Mouse (Mus musculus): ENCODE measurements around the gene Prkaa2. TPM values are rescaled to one million over a fixed set of nuclear protein-coding genes. Genes with fewer than 3 reads are reported as not detected.

Prkaa2 gene
- 10 to 100 TPM; 19.1 to 21.2 (median 20.1) TPM for total RNA-seq (2022)

- peak; percentile 51 to 70 for DNase-seq (ENCODE audit: low spot score in 2 of 2)
These were observed at the start of gene Prkaa2 for GRCm38 (mm10) chr4:105109199-105109989. Gene Prkaa2 (minus strand): TSS chr4:105109890.

- DNase-seq (ENCODE audit: low spot score in 2 of 2) = no peak
These were observed 49.8 kb upstream of the Prkaa2 start for GRCm38 (mm10) chr4:105159531-105159870.

GRCm38 (mm10) chr4:105158651-105159530 lies 49.2 kb upstream of the Prkaa2 start:
- no peak for DNase-seq (ENCODE audit: low spot score in 2 of 2)

GRCm38 (mm10) chr4:105158169-105158555 lies 48.5 kb upstream of the Prkaa2 start:
- peak; percentile 53 to 63 for DNase-seq (ENCODE audit: low spot score in 2 of 2)

GRCm38 (mm10) chr4:105157276-105158168 lies 47.8 kb upstream of the Prkaa2 start, which contains the start of gene Plpp3:
Gene Plpp3 (plus strand): TSS chr4:105157347.
- peak; percentile 83 to 84 for DNase-seq (ENCODE audit: low spot score in 2 of 2)

GRCm38 (mm10) chr4:105156955-105157275 lies 47.2 kb upstream of the Prkaa2 start:
- no peak for DNase-seq (ENCODE audit: low spot score in 2 of 2)

GRCm38 (mm10) chr4:105156281-105156680 lies 46.6 kb upstream of the Prkaa2 start:
- no peak for DNase-seq (ENCODE audit: low spot score in 2 of 2)

- no peak for DNase-seq (ENCODE audit: low spot score in 2 of 2)
These were observed 43.5 kb upstream of the Prkaa2 start for GRCm38 (mm10) chr4:105153227-105153626.

GRCm38 (mm10) chr4:105151911-105152690 lies 42.4 kb upstream of the Prkaa2 start:
- DNase-seq (ENCODE audit: low spot score in 2 of 2) = peak; percentile 68 to 83

- no peak for DNase-seq (ENCODE audit: low spot score in 2 of 2)
These were observed 39.8 kb upstream of the Prkaa2 start for GRCm38 (mm10) chr4:105149492-105149891.

GRCm38 (mm10) chr4:105133350-105134050 lies 23.8 kb upstream of the Prkaa2 start:
- DNase-seq (ENCODE audit: low spot score in 2 of 2) = no peak

- no peak for DNase-seq (ENCODE audit: low spot score in 2 of 2)
These were observed 22.1 kb upstream of the Prkaa2 start for GRCm38 (mm10) chr4:105131756-105132314.

GRCm38 (mm10) chr4:105129212-105129611 lies 19.5 kb upstream of the Prkaa2 start:
- DNase-seq (ENCODE audit: low spot score in 2 of 2) = no peak

- DNase-seq (ENCODE audit: low spot score in 2 of 2) = peak in 1 of 2 experiments; percentile 57
These were observed 12.7 kb upstream of the Prkaa2 start for GRCm38 (mm10) chr4:105122429-105122828.

- peak; percentile 30 to 43 for DNase-seq (ENCODE audit: low spot score in 2 of 2)
These were observed 11.4 kb upstream of the Prkaa2 start for GRCm38 (mm10) chr4:105121081-105121480.

- DNase-seq (ENCODE audit: low spot score in 2 of 2) = no peak
These were observed 3.8 kb upstream of the Prkaa2 start for GRCm38 (mm10) chr4:105113468-105113867.

GRCm38 (mm10) chr4:105113042-105113441 lies 3.4 kb upstream of the Prkaa2 start:
- DNase-seq (ENCODE audit: low spot score in 2 of 2) = no peak

GRCm38 (mm10) chr4:105111770-105112169 lies 2.1 kb upstream of the Prkaa2 start:
- DNase-seq (ENCODE audit: low spot score in 2 of 2) = no peak

- DNase-seq (ENCODE audit: low spot score in 2 of 2) = no peak
These were observed 970 bp upstream of the Prkaa2 start for GRCm38 (mm10) chr4:105110684-105111035.
